Mouse (Mus musculus) v-Abl transformed pro-B cells (cell line): Measurements from ENCODE around the gene Them5.

Experiments used
- in situ Hi-C, 2 experiments: fragments of 400-800 bp; cut with MboI; formaldehyde crosslinking; loops; one replicate each; pipeline ENCODE4 v1.15.1; 2025; ENCODE audit not compliant: unreplicated experiment in 2 of 2

Them5 gene

DNA sequence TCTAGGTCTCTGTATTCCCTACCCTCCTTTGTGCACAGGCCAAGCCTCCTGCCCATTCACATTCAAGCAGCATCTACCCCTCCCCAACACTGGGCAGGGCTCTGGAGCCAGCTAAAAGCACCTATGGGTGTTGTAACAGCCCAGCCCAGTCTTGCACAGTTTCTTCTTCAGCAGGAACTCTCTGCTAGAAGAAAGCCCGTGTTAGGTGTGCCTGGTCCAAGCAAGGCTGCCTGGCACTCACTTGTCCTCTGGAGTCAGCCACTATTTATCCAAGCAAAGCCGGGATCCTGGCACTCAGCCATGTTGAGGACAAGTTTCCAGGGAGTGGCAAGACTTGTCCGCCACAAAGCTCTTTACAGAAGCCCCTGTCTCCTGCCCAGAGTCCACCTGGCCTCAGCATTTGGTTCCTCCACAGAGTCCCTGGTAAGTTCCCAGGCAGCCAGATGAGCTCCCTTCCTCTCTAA is at the start of gene Them5:
TSS of gene Them5 (plus strand) at position 141 of the 464 bp plus-strand sequence.
- in situ Hi-C loops: no loop called here

DNA sequence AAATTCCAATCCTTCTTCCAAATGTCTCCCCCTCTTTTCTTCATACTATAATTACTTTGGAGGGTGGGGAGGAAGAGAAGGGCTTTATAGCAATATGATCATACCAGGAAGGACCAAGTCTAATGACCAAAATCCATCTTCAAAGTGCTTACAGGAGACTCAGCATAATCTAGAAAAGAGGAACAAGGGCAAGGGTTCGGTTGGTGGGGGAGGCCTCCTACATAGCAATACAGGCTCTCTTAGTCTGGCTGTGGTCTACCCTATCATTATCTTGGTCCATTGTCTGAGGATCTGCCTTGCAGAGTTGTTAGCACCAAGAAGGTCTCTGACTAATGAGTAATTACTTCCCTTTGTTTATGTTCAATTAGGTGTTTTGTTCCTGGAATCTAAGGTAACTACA is 36.4 kb upstream of the Them5 start:
- in situ Hi-C loops: loop anchor here (25.0 kb wide), 2 partner anchors 743 to 768 kb away; partner anchors contain the start of gene S100a10 (in 1 of the 2)

DNA sequence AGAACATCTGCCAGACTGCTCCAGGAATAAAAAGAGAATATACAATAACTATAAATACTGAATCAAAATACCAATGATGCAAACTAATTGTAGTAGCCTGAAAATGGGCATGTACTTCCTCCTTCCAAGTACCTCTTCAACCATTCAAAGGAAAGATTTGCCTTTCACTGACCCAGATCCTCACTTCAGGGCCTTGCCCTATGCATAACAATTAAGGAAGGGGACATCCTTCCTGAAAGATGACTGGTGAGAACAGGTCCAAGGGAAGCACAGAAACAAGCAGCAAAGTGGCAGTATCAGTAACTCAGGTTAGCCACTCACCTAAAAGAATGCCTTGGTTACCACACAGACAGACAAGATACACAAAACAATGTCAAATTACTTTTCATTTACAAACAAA is 34.9 kb upstream of the Them5 start:
- in situ Hi-C loops: loop anchor here (25.0 kb wide), 2 partner anchors 745 to 770 kb away; partner anchors contain the start of gene S100a10 (in 1 of the 2)

DNA sequence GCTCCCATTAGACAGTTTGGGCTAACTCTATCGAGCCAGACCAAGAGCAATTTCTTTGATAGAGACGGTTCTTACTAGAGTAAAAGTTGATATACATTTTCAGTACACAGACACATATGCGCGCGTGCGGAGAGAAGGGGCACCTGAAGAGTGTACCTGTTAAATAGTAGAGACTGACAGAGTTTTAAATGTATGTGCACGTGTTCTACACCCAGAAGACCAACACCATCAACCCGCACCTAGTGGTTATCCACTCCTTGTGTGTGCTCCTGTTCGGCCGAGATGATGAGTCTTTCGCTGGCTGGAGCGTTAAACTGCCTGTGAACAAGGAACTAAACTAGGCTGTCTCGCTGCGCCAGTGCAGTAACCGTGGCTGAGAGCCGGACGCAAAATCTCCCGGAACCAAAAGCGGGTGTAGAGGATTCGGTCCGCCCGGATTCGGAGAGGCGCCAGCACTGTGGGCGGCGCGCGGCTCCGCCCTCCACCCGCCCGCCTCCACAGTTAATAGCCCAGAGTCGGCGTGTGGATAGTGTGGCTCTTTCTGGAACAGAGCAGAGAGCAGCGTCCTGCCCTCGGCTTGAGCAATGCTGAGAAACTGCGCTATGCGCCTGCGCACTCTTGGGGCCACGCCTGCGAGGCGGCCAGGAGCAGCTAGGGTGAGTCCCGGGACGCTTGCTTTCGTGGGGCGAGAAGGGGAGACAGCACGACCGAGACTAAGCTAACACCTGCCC is 32.1 kb upstream of the Them5 start, which contains the start of gene Them4:
TSS of gene Them4 (plus strand) at position 457 of the 731 bp plus-strand sequence.
- in situ Hi-C loops: loop anchor here (25.0 kb wide), 2 partner anchors 747 to 772 kb away; partner anchors contain the start of gene S100a10 (in 1 of the 2)

DNA sequence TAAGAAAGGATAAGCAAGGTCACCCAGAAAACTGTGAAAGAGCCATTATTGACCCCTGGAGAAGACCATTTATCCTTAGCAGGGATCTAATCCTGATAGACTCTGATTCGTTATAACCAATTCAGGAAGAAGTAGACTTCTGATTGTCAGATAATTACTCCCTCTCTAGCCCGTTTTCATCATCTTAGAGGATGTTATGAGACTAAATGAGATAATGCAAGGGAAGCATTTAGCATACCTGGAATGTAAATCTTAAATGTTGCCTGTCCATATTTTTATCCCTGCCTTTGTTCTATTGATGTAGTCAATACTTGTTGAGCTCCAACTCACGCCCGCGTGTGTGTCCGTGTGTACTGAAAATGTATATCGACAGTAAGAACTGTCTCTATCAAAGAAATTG is 31.4 kb upstream of the Them5 start:
- in situ Hi-C loops: loop anchor here (25.0 kb wide), 2 partner anchors 748 to 773 kb away; partner anchors contain the start of gene S100a10 (in 1 of the 2)

DNA sequence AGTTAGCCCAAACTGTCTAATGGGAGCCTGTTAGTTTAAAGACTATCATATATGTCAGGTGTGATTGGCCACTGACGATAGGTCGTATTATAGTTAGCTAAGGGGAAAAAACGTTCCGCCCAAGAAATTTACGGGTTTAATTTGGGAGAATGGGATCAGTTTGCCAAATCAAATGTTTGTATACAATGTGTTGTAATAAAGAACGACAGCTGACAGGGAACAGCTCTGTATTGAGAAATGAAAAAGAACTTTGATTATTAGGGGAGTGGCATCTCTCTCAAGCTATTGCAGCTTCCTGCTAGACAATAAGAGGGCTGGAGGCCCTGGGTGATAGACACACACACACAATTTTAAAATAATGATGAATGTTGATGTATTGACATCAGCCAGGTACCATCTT is 31.0 kb upstream of the Them5 start:
- in situ Hi-C loops: loop anchor here (25.0 kb wide), 2 partner anchors 749 to 774 kb away; partner anchors contain the start of gene S100a10 (in 1 of the 2)

DNA sequence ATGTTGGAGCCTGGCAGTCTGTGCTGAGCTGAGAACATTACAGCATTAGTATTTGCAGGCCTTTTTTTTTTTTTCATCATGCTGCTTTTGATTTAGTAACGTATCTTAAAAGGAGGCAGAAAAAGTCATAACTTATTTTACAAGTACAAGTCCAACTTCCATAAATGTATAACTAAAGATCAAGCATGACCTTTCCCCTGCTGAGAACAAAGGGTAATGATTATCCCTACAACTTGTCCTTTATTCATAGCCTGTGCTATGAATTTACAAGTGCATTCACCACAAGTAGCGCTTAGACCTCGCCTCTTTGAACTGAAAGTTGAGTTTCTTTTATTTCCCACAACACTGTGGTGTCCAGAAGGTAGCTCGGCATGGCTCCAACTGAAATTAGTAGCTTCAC is 30.5 kb upstream of the Them5 start:
- in situ Hi-C loops: loop anchor here (25.0 kb wide), 2 partner anchors 749 to 774 kb away; partner anchors contain the start of gene S100a10 (in 1 of the 2)

DNA sequence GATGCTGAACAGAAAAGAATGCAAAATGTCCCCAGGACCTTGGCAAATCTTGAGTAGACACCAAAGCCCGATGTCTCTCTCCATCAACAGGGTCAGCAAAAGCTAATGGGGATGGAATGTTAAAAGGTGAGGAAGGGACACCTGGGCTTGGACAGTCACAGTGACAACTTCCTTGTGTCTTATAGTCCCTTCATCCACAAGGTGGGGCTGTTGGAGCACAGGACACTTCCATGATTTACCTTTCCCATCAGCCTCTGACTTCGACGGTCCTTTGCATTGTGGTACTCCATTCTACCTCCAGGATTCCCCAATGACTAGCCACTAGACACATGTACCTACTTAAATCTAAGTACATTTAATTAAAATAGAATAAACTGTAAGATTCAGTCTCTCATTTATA is 13.2 kb upstream of the Them5 start:
- in situ Hi-C loops: no loop called here

DNA sequence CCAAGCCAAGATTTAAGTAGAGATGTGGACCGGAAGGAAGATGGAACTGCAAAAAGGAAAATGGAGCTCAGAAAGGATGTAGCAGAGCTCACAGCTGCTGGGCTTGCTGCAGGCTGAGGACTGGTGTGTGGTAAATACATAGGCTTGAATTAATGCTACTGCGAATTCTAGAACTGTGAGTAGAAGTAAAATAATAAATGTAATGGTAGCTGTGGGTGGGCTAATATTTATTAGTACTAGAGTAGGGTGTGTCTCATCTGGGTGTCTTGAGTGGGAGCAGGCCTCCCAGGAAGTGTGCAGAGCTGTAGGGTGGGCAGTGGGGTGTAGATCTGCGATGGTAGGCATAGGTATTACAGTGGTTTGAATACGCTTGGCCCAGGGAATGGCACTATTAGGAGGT is 7.5 kb upstream of the Them5 start:
- in situ Hi-C loops: no loop called here

DNA sequence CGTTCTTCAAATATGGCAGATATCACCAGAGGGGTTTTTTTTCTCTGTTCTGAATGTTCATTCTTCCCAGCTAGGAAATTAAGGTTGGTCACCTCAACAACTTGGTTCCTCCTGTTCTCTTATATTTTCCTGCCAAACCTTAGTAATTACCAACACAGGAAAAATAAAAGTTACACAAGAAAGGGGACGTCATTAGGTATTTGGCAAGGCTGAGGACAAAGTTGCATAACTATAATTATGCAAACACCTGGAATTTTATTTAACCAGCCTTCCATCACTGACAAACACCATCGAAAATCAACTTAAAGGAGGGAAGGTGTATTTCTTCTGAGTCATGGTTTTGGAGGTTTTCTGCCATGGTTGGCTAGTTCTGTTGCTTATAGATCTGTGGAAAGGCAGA is 3.4 kb upstream of the Them5 start:
- in situ Hi-C loops: no loop called here

DNA sequence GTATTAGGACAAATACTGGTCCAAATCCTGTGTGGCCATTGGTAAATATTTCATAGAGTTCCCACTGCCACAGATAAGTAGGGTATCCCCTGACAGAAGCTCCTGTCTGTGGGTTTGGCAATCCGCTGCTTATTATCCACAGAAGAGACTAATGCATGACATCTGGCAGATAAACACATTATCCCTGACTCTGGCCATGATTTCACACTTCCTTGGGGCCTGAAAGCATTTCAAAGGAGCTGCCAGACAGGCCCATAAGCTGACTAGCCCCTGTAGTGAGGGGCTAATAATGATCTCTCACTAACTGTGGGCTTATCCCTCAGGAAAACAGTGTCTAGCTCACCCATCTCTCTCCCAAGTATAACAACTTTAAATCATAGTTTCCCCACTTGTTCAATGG is 653 bp downstream of the Them5 start:
- in situ Hi-C loops: no loop called here

DNA sequence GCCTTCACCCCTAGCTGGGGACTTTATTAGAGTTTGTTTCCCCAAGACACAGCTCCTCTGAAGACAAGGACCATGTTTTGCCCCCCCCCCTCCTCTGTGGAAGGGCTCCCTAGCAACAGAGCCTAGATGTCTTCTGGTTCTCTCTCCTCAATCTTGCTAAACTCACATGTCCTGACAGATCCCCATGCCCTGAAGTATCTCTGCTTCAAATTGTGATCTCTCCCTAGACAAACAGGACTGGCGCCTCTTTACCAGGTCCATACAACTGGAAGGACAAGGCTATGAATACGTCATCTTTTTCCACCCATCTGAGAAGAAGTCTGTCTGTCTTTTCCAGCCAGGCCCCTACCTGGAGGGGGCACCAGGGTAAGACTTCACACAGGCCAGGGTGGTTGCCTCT is 2.3 kb downstream of the Them5 start:
- in situ Hi-C loops: no loop called here

DNA sequence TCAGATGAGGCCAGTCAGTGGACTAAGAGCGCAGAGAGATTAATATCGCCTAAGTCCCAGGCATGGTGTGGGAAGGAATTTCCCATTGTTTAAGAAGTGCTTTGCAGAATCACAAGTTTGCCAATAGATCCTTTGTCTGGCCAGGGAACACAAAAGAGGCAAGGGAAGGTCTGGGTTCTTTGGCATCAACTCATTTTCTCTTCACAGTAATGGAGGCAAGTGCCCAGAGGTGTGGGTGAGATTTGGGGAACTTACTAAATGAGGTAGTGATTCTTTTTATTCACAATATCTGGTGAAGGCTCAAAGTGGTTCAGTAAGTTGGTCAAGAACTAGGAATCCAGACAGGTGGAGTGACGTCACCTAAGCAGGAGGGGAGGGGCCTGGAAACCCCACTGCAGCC is 3.0 kb downstream of the Them5 start:
- in situ Hi-C loops: no loop called here

DNA sequence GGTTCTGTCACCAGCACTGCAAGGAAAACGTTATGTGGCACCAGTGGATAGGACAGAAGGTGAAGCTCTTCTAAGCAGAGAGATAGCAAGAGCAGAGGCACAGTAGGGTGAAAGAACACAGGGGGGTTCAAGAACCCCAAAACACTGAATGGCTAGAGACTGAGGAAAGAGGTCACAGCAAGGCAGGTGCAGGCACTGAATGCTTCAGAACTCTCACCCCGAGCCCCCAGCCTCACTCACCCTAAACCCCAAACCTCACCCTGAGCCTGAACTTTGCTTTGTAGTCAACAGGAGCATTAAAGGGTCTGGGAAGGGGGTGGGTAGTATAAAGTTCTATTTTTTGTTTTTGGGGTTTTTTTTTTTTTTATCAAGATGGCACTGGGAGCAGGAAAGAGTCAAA is 6.2 kb downstream of the Them5 start:
- in situ Hi-C loops: no loop called here

DNA sequence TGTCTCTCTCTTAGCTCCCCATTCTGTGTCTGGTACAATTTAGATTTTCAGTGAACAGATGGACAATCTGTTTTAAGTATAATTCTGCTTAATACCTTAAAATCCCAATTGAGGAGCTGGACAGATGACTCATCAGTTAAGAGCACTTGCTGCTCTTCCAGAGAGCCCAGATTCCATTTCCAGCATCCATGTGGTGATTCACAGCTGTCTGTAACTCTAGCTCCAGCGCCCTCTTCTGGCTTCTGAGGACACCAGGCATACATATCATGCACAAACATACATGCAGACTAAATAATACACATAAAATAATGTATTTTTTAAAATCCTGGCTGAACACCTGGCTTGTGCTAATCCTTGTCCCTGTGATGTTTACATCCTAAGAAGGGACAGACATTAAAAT is 18.9 kb downstream of the Them5 start:
- in situ Hi-C loops: loop anchor here in 1 of 2 experiments (10.0 to 25.0 kb wide), 3 partner anchors 484 to 999 kb away; no protein-coding TSS in a partner anchor

DNA sequence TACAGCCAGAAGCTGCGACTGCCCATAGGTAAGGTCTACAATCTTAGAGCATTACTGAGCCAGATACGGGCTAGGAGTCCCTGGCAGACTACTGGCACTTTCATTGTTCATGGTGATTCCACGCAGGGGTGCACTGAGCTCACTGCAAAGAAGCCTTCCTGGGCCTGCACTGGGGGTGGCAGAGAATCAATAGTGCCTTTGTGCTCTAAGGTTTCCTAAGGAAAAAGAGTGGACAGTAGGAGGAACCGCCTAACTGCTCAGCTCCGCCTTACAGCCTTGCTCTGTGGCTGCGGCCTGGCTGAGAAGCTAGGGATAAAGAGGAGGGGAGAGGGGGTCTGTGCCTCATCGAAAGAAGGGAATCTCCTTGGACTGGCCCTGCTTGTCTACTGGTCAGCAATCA is 20.2 kb downstream of the Them5 start, which contains the start of gene C2cd4d:
TSS of gene C2cd4d (plus strand) at position 301 of the 400 bp plus-strand sequence.
- in situ Hi-C loops: loop anchor here in 1 of 2 experiments (10.0 to 25.0 kb wide), 3 partner anchors 483 to 1000 kb away; no protein-coding TSS in a partner anchor

DNA sequence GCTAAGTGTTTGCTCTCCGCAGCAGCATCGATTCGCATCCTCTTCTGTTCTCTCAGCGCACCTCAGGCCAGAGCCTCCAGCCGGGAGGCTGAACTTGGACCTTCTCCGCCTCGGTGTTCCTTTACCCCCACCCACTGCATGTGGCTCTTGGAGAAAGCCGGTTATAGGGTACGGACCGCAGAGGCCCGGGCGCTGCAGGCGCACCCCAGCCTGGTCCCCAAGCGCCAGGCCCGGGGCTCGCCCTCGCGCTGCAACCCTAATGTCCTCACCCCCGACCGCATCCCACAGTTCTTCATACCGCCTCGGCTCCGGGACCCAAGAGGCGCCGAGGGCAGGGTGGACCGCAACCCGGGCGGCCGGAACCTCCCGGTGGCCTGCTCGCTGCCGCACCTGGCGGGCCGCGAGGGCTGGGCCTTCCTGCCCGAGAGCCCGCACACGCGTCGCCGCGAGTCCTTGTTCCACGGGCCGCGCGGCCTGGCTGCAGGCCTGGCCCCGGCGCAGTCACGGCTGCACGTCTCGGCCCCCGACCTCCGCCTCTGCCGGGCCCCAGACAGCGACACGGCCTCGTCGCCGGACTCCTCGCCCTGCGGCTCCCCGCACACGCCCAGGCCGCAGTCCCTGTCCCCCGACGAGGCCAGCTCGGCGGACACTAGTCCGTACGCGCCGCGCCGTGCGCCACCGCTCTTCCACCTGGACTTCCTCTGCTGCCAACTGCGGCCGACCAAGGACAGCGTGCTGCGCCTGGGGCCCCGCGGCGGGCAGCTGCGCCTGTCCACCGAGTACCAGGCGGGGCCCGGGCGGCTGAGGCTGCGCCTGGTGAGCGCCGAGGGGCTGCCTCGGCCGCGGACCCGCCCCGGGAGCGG is 21.6 kb downstream of the Them5 start:
- in situ Hi-C loops: loop anchor here in 1 of 2 experiments (10.0 to 25.0 kb wide), 3 partner anchors 481 to 1001 kb away; no protein-coding TSS in a partner anchor

DNA sequence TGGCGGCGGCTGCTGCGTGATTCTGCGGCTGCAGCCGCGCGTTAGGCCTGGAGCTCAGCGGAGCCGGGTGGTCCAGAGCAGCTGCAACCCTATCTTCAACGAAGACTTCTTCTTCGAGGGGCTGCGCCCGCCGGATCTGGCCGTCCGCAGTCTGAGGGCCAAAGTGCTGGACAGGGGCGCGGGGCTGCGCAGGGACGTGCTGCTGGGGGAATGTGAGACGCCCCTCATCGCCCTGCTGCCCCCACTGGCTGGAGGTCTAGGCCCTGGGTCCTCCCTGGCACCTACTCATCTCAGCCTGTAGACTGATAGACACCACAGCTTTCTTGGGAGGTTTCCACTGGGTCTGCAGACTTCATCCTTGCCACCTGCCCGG is 22.2 kb downstream of the Them5 start:
- in situ Hi-C loops: loop anchor here in 1 of 2 experiments (10.0 to 25.0 kb wide), 3 partner anchors 481 to 1002 kb away; no protein-coding TSS in a partner anchor

DNA sequence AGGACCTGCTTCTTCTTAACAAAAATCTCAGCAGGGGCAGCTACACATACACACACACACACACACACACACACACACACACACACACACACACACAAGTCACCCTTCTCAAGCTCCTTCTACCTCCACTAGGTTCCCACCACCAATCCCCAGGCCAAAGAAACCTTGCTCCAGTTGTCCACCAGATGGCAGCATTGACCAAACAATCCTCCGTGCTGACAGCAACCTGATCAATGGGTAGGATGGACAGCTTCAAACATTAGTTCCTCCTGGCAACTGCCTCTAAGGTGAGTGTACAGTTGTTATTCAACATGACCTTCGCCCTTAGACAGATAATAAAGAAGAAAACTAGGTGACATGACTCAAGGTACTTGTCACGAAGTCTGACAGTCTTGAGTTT is 24.9 kb downstream of the Them5 start:
- in situ Hi-C loops: loop anchor here (5.0 to 25.0 kb wide), 6 partner anchors 236 to 1004 kb away; no protein-coding TSS in a partner anchor

DNA sequence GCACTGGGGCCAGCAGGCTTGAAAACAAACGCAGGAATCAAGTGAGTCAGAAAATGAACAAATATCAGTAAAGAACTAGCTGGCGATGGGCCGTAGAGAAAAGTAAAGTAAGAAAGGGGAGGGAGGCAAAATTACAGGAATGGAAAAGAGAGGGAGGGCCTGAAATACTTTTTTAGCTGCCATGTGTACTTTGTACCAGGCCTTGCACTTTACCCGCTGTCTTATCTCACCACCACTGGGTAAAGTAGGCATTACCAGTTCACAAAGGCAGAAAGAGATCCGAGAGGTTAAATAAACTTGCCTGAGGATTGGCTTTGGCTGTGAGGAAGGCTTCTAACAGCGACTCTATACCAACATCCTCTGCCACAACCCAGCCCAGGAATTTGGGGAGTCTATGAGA is 25.6 kb downstream of the Them5 start:
- in situ Hi-C loops: loop anchor here (5.0 to 25.0 kb wide), 6 partner anchors 235 to 1005 kb away; no protein-coding TSS in a partner anchor
